Mouse (Mus musculus): ENCODE measurements around the gene Thap3. TPM values are rescaled to one million over a fixed set of nuclear protein-coding genes. Genes with fewer than 3 reads are reported as not detected.

Thap3 gene
- polyA plus RNA-seq, 1 experiment from 2014 or later: 25.2 TPM

GRCm38 (mm10) chr4:152008622-152009075, 19.9 kb upstream of the Thap3 start, which contains the start of gene Klhl21:
Gene Klhl21, plus strand, starts transcription at chr4:152008803.
- Histone ChIP-seq H3K4me3 (peak within 1 kb of the TSS; percentile 72), H3K27ac (ENCODE audit: poor library complexity, severe bottlenecking) (peak within 1 kb of the TSS; percentile 95), H3K36me3 (peaks cover 18% of the 10 kb centered on the region), H3K4me1 (replicated peaks) (peaks cover 50% of the 10 kb centered on the region), H3K27me3 (replicated peaks) (no peaks in the 10 kb centered on the region), H3K4me2 (peak within 1 kb of the TSS; percentile 86), H3K9me3 (replicated peaks) (no peaks in the 10 kb centered on the region), H3K9ac (peak within 1 kb of the TSS; percentile 91)
- peak; percentile 88 for ATAC-seq (ENCODE audit: insufficient number of reproducible peaks, low FRiP score)
- under 1% methylated on average over 43 of the region's 45 CpGs for WGBS

GRCm38 (mm10) chr4:152008148-152008500, 19.3 kb upstream of the Thap3 start:
- Histone ChIP-seq H3K9me3 (replicated peaks) (no peaks in the 10 kb centered on the region), H3K27me3 (replicated peaks) (no peaks in the 10 kb centered on the region), H3K4me3 (peak overlapping the region; percentile 72), H3K9ac (peak overlapping the region; percentile 91), H3K4me2 (peak overlapping the region; percentile 86), H3K27ac (ENCODE audit: poor library complexity, severe bottlenecking) (peak overlapping the region; percentile 95), H3K36me3 (peaks cover 13% of the 10 kb centered on the region), H3K4me1 (replicated peaks) (peaks cover 44% of the 10 kb centered on the region)
- WGBS: 1% methylated on average over 14 of the region's 14 CpGs
- no peak for ATAC-seq (ENCODE audit: insufficient number of reproducible peaks, low FRiP score)

- H3K9me3 ChIP-seq (replicated peaks): no peaks in the 10 kb centered on the region
- 4% methylated on average over 8 of the region's 8 CpGs for WGBS
- ATAC-seq (ENCODE audit: insufficient number of reproducible peaks, low FRiP score): no peak
- no peaks in the 10 kb centered on the region for H3K27me3 ChIP-seq (replicated peaks)
- peaks cover 8% of the 10 kb centered on the region for H3K36me3 ChIP-seq
- H3K9ac ChIP-seq: peak overlapping the region; percentile 91
- H3K27ac ChIP-seq (ENCODE audit: poor library complexity, severe bottlenecking): peak overlapping the region; percentile 95
- peak overlapping the region; percentile 72 for H3K4me3 ChIP-seq
- H3K4me2 ChIP-seq: peak overlapping the region; percentile 86
- peaks cover 39% of the 10 kb centered on the region for H3K4me1 ChIP-seq (replicated peaks)
Measured at GRCm38 (mm10) chr4:152007481-152008147, 18.8 kb upstream of the Thap3 start.

DNA sequence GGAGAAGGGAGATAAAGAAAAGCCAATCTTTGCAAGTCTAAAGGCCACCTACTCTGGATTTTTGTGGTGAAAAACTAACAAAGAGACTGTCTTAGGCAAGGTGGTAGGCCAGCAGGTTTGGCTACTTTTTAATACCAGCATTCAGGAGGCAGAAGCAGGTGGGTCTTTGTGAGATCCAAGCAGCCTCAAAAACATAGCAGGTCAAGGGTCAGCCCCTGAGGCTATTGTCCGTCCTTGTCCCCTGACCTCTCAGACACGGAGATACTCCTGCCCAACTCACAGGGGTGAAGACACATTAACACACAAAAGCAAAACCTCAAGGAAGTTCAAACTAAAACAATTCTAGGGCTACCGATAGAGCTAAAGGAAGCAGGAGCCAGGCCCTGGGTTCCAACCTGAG, 18.0 kb upstream of the Thap3 start:
- Histone ChIP-seq H3K27me3 (replicated peaks) (no peaks in the 10 kb centered on the region), H3K9ac (0 out of 2 replicates have a peak overlapping the region, but pooled peaks have one; percentile 91), H3K27ac (ENCODE audit: poor library complexity, severe bottlenecking) (peak overlapping the region; percentile 95), H3K4me1 (replicated peaks) (peaks cover 31% of the 10 kb centered on the region), H3K4me3 (no peak overlapping the region), H3K9me3 (replicated peaks) (no peaks in the 10 kb centered on the region), H3K4me2 (peak overlapping the region; percentile 86; the same call in 1 of the 2 replicates), H3K36me3 (no peaks in the 10 kb centered on the region)
- ATAC-seq (ENCODE audit: insufficient number of reproducible peaks, low FRiP score): no peak
- WGBS: 33% methylated on average over 3 of the region's 3 CpGs

DNA sequence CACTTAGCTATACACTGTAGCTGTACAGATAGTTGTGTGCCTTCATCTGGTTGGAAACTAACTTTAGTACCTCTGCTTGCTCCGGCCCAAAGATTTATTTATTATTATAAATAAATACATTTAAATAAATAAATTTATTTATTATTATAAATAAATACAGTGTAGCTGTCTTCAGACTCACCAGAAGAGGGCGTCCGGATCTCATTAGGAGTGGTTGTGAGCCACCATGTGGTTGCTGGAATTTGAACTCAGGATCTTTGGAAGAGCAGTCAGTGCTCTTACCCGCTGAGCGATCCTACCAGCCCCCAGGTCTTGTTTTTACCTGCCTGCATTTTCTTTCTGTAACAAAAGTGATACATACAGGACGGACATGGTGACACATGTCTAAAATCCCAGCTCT, 17.3 kb upstream of the Thap3 start:
- no peaks in the 10 kb centered on the region for H3K27me3 ChIP-seq (replicated peaks)
- H3K9me3 ChIP-seq (replicated peaks): no peaks in the 10 kb centered on the region
- H3K4me1 ChIP-seq (replicated peaks): peaks cover 25% of the 10 kb centered on the region
- ATAC-seq (ENCODE audit: insufficient number of reproducible peaks, low FRiP score): no peak
- no peaks in the 10 kb centered on the region for H3K36me3 ChIP-seq
- WGBS: 72% methylated on average over 6 of the region's 6 CpGs
- no peak overlapping the region for H3K9ac ChIP-seq
- H3K27ac ChIP-seq (ENCODE audit: poor library complexity, severe bottlenecking): no peak overlapping the region
- H3K4me3 ChIP-seq: no peak overlapping the region
- H3K4me2 ChIP-seq: no peak overlapping the region

DNA sequence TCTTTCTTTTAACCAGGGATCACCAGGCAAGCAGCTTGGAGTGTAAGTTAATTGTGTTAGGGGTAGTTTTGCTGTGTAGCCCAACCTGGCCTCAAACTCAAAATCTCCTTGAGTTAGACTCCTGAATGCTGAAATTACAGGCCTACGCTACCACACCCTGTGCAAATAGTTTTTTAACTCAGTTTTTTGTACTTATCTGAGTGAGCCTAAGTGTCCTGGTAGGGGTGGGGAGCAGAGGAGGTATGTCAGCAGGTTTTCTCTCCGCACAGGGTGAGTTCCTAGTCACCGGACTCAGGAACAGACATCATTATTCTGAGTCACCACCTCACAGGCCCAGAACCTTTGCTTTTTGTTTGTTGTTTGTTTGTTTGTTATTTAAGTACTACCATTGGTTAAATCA, 13.3 kb upstream of the Thap3 start:
- no peak for ATAC-seq (ENCODE audit: insufficient number of reproducible peaks, low FRiP score)
- Histone ChIP-seq H3K4me1 (replicated peaks) (peaks cover 19% of the 10 kb centered on the region), H3K27ac (ENCODE audit: poor library complexity, severe bottlenecking) (no peak overlapping the region), H3K9ac (no peak overlapping the region), H3K4me2 (no peak overlapping the region), H3K9me3 (replicated peaks) (no peaks in the 10 kb centered on the region), H3K36me3 (no peaks in the 10 kb centered on the region), H3K4me3 (no peak overlapping the region), H3K27me3 (replicated peaks) (no peaks in the 10 kb centered on the region)
- 83% methylated on average over 3 of the region's 3 CpGs for WGBS

DNA sequence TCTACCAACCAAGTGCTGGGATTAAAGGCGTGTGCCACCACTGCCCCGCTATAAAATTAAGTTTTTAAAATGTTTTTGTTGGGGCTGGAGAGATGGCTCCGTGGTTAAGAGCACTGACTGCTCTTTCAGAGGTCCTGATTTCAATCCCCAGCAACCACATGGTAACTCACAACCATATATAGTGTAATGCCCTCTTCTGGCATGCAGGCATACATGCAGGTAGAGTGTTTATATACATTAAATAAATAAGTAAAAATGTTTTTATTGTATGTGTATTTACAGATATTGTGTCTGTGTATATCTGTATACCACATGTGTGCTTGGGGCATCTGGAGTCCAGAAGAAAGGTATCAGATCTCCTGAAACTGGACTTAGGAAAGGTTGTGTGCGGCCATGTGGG, 12.5 kb upstream of the Thap3 start:
- no peak overlapping the region for H3K4me2 ChIP-seq
- no peak overlapping the region for H3K27ac ChIP-seq (ENCODE audit: poor library complexity, severe bottlenecking)
- no peaks in the 10 kb centered on the region for H3K36me3 ChIP-seq
- no peaks in the 10 kb centered on the region for H3K9me3 ChIP-seq (replicated peaks)
- no peak overlapping the region for H3K9ac ChIP-seq
- H3K4me1 ChIP-seq (replicated peaks): peaks cover 15% of the 10 kb centered on the region
- ATAC-seq (ENCODE audit: insufficient number of reproducible peaks, low FRiP score): no peak
- no peak overlapping the region for H3K4me3 ChIP-seq
- WGBS: 65% methylated on average over 4 of the region's 4 CpGs
- no peaks in the 10 kb centered on the region for H3K27me3 ChIP-seq (replicated peaks)

DNA sequence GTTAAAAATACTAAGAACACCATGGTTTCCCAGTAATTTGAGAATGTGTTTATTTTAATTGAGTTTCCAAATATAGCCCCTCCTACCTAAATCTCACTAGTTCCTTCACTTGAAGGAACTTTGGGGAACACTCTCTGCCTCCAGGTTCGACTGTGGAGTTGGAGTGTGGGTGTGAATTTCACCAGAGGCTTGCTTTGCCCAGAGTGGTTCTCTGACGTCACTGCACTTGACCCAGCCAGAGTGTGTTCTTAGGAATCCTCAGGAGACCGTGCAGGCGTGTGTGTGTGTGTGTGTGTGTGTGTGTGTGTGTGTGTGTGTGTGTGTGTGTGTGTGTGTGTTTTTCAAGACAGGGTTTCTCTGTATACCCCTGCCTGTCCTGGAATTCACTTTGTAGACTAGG, 12.1 kb upstream of the Thap3 start:
- ATAC-seq (ENCODE audit: insufficient number of reproducible peaks, low FRiP score): no peak
- H3K4me1 ChIP-seq (replicated peaks): peaks cover 15% of the 10 kb centered on the region
- H3K27ac ChIP-seq (ENCODE audit: poor library complexity, severe bottlenecking): no peak overlapping the region
- H3K27me3 ChIP-seq (replicated peaks): no peaks in the 10 kb centered on the region
- no peak overlapping the region for H3K4me3 ChIP-seq
- H3K9me3 ChIP-seq (replicated peaks): no peaks in the 10 kb centered on the region
- 38% methylated on average over 4 of the region's 4 CpGs for WGBS
- H3K4me2 ChIP-seq: no peak overlapping the region
- H3K36me3 ChIP-seq: no peaks in the 10 kb centered on the region
- no peak overlapping the region for H3K9ac ChIP-seq

GRCm38 (mm10) chr4:151999481-151999880, 10.7 kb upstream of the Thap3 start:
- Histone ChIP-seq H3K9me3 (replicated peaks) (no peaks in the 10 kb centered on the region), H3K27me3 (replicated peaks) (no peaks in the 10 kb centered on the region), H3K9ac (no peak overlapping the region), H3K27ac (ENCODE audit: poor library complexity, severe bottlenecking) (no peak overlapping the region), H3K4me3 (no peak overlapping the region), H3K36me3 (no peaks in the 10 kb centered on the region), H3K4me1 (replicated peaks) (peaks cover 16% of the 10 kb centered on the region), H3K4me2 (no peak overlapping the region)
- 51% methylated on average over 3 of the region's 3 CpGs for WGBS
- ATAC-seq (ENCODE audit: insufficient number of reproducible peaks, low FRiP score): no peak

DNA sequence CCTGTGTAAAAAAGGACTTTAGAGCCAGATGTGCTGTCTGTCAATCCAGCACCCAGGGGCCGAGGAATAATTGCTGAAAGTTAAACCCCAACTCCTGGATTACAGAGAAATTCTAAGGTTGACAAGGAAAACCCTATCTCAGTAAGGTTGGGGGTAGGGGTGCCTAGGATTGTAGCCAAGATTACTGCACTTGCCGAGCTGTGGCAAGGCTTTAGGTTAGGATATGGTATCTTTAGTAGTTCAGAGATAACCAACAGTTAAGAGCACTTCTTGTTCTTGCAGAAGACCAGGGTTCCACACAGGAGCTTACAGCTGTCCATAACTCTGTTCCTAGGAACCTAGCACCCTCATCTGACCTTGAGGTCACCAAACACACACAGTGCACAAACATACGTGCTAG, 8.9 kb upstream of the Thap3 start:
- 48% methylated on average over 3 of the region's 3 CpGs for whole genome bisulfite sequencing
- H3K4me3 ChIP-seq: peak overlapping the region; percentile 99
- H3K36me3 ChIP-seq: peaks cover 6% of the 10 kb centered on the region
- no peaks in the 10 kb centered on the region for H3K9me3 ChIP-seq (replicated peaks)
- peaks cover 32% of the 10 kb centered on the region for H3K4me1 ChIP-seq (replicated peaks)
- peak overlapping the region; percentile 67 for H3K4me2 ChIP-seq
- H3K27ac ChIP-seq (ENCODE audit: poor library complexity, severe bottlenecking): no peak overlapping the region
- ATAC-seq (ENCODE audit: insufficient number of reproducible peaks, low FRiP score): no peak
- peak overlapping the region; percentile 85 for H3K9ac ChIP-seq
- no peaks in the 10 kb centered on the region for H3K27me3 ChIP-seq (replicated peaks)

- H3K27me3 ChIP-seq (replicated peaks): no peaks in the 10 kb centered on the region
- H3K9ac ChIP-seq: peak overlapping the region; percentile 85
- peaks cover 32% of the 10 kb centered on the region for H3K4me1 ChIP-seq (replicated peaks)
- no peak for ATAC-seq (ENCODE audit: insufficient number of reproducible peaks, low FRiP score)
- H3K9me3 ChIP-seq (replicated peaks): no peaks in the 10 kb centered on the region
- peak overlapping the region; percentile 67 for H3K4me2 ChIP-seq
- 3% methylated on average over 13 of the region's 13 CpGs for WGBS
- H3K27ac ChIP-seq (ENCODE audit: poor library complexity, severe bottlenecking): peak overlapping the region; percentile 90
- peak overlapping the region; percentile 99 for H3K4me3 ChIP-seq
- H3K36me3 ChIP-seq: peaks cover 14% of the 10 kb centered on the region
Measured at GRCm38 (mm10) chr4:151996951-151997222, 8.1 kb upstream of the Thap3 start.
